Mouse (Mus musculus) bone marrow macrophage, adult 2 months (primary cell): ENCODE data around the gene Creb5.

Experiments
- CTCF ChIP-seq: IDR thresholded peaks from 2 replicates; pipeline ENCODE4 v1.5.1; 2012; ENCODE audit warnings: low read depth, mild to moderate bottlenecking, low read length, moderate library complexity
- POLR2A ChIP-seq: IDR thresholded peaks from 2 replicates; pipeline ENCODE4 v1.6.1; 2012; ENCODE audit warnings: mild to moderate bottlenecking, low read depth, low read length, borderline replicate concordance

DNA sequence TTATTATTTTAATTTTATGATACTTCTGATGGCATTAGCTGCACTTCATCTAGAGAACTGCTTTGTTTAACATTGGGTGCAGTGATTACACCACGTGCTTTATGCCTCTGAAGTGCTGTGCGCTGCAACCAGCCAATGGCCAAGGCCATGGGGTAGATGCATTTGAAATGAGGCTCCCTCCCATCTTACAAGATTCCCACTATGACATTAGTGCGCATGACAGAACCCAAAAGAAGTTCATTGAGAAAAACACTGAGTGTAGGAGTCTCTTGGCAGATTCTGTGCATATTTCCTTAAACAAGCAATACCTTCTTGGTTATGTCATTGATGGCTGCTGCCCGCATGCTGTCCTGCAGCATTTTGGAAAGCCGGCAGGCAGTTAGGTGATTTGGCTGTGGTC is 19.6 kb downstream of the Creb5 start:
- TF ChIP-seq POLR2A, result no peak
- TF ChIP-seq CTCF, result no peak
